Mouse (Mus musculus) G1E (cell line): ENCODE results near the gene Slc25a21. TPM values are rescaled to one million over a fixed set of nuclear protein-coding genes. Genes with fewer than 3 reads are reported as not detected.

Experiments
- ATAC-seq: 2 replicates; pipeline ENCODE4 v1.8.0; 2016; ENCODE audit warnings: mild to moderate bottlenecking; ENCODE audit not compliant: insufficient number of reproducible peaks, poor library complexity, low FRiP score, severe bottlenecking; ENCODE audit errors: extremely low read depth
- DNase-seq: peaks from one replicate; pipeline ENCODE4 v3.0.0; 2012; ENCODE audit warnings: low spot score
- H3K27me3 ChIP-seq: 2 replicates; pipeline ENCODE4 v1.6.1; 2012; ENCODE audit warnings: mild to moderate bottlenecking, low read length, inconsistent platforms; ENCODE audit not compliant: insufficient read depth
- H3K36me3 ChIP-seq: replicated peaks from 2 replicates; pipeline ENCODE3; 2012; ENCODE audit warnings: mild to moderate bottlenecking, inconsistent platforms
- H3K4me1 ChIP-seq: 2 replicates; pipeline ENCODE4 v1.6.1; 2012; ENCODE audit warnings: low read depth, low read length, inconsistent platforms, mixed read lengths; ENCODE audit not compliant: insufficient read depth
- H3K4me3 ChIP-seq: 2 replicates; pipeline ENCODE4 v1.5.1; 2012; ENCODE audit warnings: low read depth, mild to moderate bottlenecking, inconsistent platforms, low read length, moderate library complexity, mixed read lengths
- H3K9me3 ChIP-seq: replicated peaks from 2 replicates; pipeline ENCODE4 v1.6.1; 2012; ENCODE audit warnings: inconsistent platforms
- CTCF ChIP-seq: IDR thresholded peaks from 2 replicates; pipeline ENCODE4 v1.5.1; 2012; ENCODE audit warnings: low read depth, low read length, inconsistent platforms, mixed read lengths
- GATA1 ChIP-seq: IDR thresholded peaks from 2 replicates; pipeline ENCODE4 v1.6.1; 2012; ENCODE audit warnings: borderline replicate concordance, low read length, inconsistent platforms, mixed read lengths
- GATA2 ChIP-seq: IDR thresholded peaks from 2 replicates; pipeline ENCODE4 v1.6.1; 2012; ENCODE audit warnings: low read depth, low read length, inconsistent platforms, borderline replicate concordance
- POLR2AphosphoS5 ChIP-seq: IDR thresholded peaks from 2 replicates; pipeline ENCODE4 v1.6.1; 2012; ENCODE audit warnings: low read depth, low read length, inconsistent platforms; ENCODE audit not compliant: insufficient replicate concordance
- TAL1 ChIP-seq: conservative IDR thresholded peaks from 2 replicates; pipeline ENCODE4 v1.6.1; 2012; ENCODE audit warnings: low read depth, low read length, inconsistent platforms, mixed read lengths
- polyA plus RNA-seq: library from polyadenylated mRNA; stranded (reverse); fragments of >175 nt; gene quantifications from 2 replicates; pipeline ENCODE4 v1.2.3, GENCODE M21; 2012
- total RNA-seq, 2 experiments: library from RNA; stranded (forward) in 1 of 2; stranded (reverse) in 1 of 2; fragments of 200-1000 nt in 1 of 2; fragments of >200 nt in 1 of 2; fragmentation: Nextera tagmentation in 1 of 2; gene quantifications; 2 replicates each; pipeline ENCODE4 v1.2.3; 2014 to 2017

The Slc25a21 gene
- total and polyA plus RNA-seq, 3 experiments = 9.7 to 32.0 (median 14.6) TPM

- TF ChIP-seq GATA1 (no peak), TAL1 (no peak), POLR2AphosphoS5 (no peak), GATA2 (no peak), CTCF (no peak)
- Histone ChIP-seq H3K4me1 (no peaks in the 10 kb centered on the region), H3K4me3 (no peak overlapping the region), H3K27me3 (no peaks in the 10 kb centered on the region), H3K36me3 (no peaks in the 10 kb centered on the region), H3K9me3 (no peaks in the 10 kb centered on the region)
- DNase-seq (no peak), ATAC-seq (no peak)
Measured at GRCm38 (mm10) chr12:56727631-56728030, 469.6 kb downstream of the Slc25a21 start.

GRCm38 (mm10) chr12:56718707-56719051, 478.6 kb downstream of the Slc25a21 start:
- TF ChIP-seq GATA1 = no peak
- DNase-seq = no peak
- Histone ChIP-seq H3K27me3 (no peaks in the 10 kb centered on the region), H3K9me3 (no peaks in the 10 kb centered on the region), H3K4me1 (no peaks in the 10 kb centered on the region; the same call in 1 of the 2 replicates), H3K4me3 (no peak overlapping the region), H3K36me3 (peaks cover under 1% of the 10 kb centered on the region)
- ATAC-seq = no peak

- ATAC-seq = no peak
- no peaks in the 10 kb centered on the region for H3K9me3 ChIP-seq
- DNase-seq = no peak
- H3K4me1 ChIP-seq = no peaks in the 10 kb centered on the region; the same call in 1 of the 2 replicates
- H3K27me3 ChIP-seq = no peaks in the 10 kb centered on the region
- H3K36me3 ChIP-seq = peaks cover 2% of the 10 kb centered on the region
- H3K4me3 ChIP-seq = no peak overlapping the region
- TF ChIP-seq CTCF (no peak), GATA2 (no peak), POLR2AphosphoS5 (no peak), TAL1 (no peak), GATA1 (no peak)
Measured at GRCm38 (mm10) chr12:56717971-56718706, 479.1 kb downstream of the Slc25a21 start.

GRCm38 (mm10) chr12:56701004-56701403, 496.3 kb downstream of the Slc25a21 start:
- H3K36me3 ChIP-seq = no peaks in the 10 kb centered on the region
- ATAC-seq (no peak), DNase-seq (no peak)
- H3K27me3 ChIP-seq = peaks cover 49% of the 10 kb centered on the region
- H3K4me1 ChIP-seq = peaks cover 18% of the 10 kb centered on the region
- H3K4me3 ChIP-seq = no peak overlapping the region
- no peak for TF ChIP-seq GATA1
- no peak for TF ChIP-seq GATA2
- no peak for TF ChIP-seq POLR2AphosphoS5
- no peak for TF ChIP-seq CTCF
- TF ChIP-seq TAL1 = no peak
- 0 out of 2 replicates have a peak, but pooled peaks cover 6% of the 10 kb centered on the region for H3K9me3 ChIP-seq

GRCm38 (mm10) chr12:56699915-56700900, 497.1 kb downstream of the Slc25a21 start:
- Histone ChIP-seq H3K9me3 (0 out of 2 replicates have a peak, but pooled peaks cover 6% of the 10 kb centered on the region), H3K36me3 (no peaks in the 10 kb centered on the region), H3K4me1 (peaks cover 26% of the 10 kb centered on the region), H3K4me3 (no peak overlapping the region), H3K27me3 (peaks cover 57% of the 10 kb centered on the region)
- TF ChIP-seq GATA2 (no peak), TAL1 (no peak)
- DNase-seq (no peak), ATAC-seq (no peak)

- DNase-seq (no peak), ATAC-seq (no peak)
- Histone ChIP-seq H3K27me3 (peaks cover 66% of the 10 kb centered on the region), H3K9me3 (0 out of 2 replicates have a peak, but pooled peaks cover 6% of the 10 kb centered on the region), H3K36me3 (no peaks in the 10 kb centered on the region), H3K4me1 (peaks cover 34% of the 10 kb centered on the region), H3K4me3 (no peak overlapping the region)
- TF ChIP-seq CTCF = no peak
- TF ChIP-seq GATA1 = no peak
Measured at GRCm38 (mm10) chr12:56699351-56699750, 497.9 kb downstream of the Slc25a21 start.
